Mouse (Mus musculus) adrenal gland, postnatal 0 days (tissue): ENCODE results near the gene Pglyrp1. TPM values are rescaled to one million over a fixed set of nuclear protein-coding genes. Genes with fewer than 3 reads are reported as not detected.

Experiments used
- polyA plus RNA-seq: library from polyadenylated mRNA; unstranded; fragments of >200 nt; fragmentation: Nextera tagmentation; extraction: Ambion mirVana; gene quantifications from 2 replicates; pipeline ENCODE4 v1.2.1, GENCODE M21; 2015

Gene Pglyrp1
- 7.2 and 13.5 TPM in 2 replicates for polyA plus RNA-seq

GRCm38 (mm10) chr7:18871031-18871430, at the start of gene Pglyrp1:
Gene Pglyrp1, plus strand, starts transcription at chr7:18871331.

DNA sequence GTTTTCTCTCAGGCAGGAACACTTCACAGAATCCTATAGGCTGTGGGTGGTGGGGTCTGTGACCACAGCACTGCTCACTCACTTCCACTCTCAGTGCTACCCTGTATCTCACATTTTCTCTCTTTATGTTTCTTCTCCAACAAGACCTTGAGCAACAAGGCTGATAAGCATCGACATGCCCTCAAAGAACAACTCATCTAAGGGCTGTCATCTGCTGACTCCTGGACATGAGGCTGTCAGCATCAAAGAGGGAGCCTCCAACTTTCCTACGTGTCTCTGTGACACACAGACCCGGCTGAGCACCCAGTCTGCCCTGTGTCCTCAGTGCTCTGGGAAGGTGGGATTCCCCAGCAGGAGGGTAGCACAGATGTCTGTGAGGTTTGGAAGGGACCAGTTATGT, 49.6 kb upstream of the Pglyrp1 start, which contains the start of gene Psg17:
Psg17 (minus strand) TSS at position 101 of the 400 bp plus-strand sequence.

GRCm38 (mm10) chr7:18839865-18840264, 31.3 kb upstream of the Pglyrp1 start, which contains the start of gene Mill2:
Gene Mill2, plus strand, starts transcription at chr7:18839966.

GRCm38 (mm10) chr7:18910241-18910831, 39.2 kb downstream of the Pglyrp1 start, which contains the start of gene Ccdc61:
Gene Ccdc61, minus strand, starts transcription at chr7:18910415.

GRCm38 (mm10) chr7:18925162-18925938, 54.2 kb downstream of the Pglyrp1 start, which contains the start of gene Nova2:
Gene Nova2, plus strand, starts transcription at chr7:18925888.

Other genes with a start within 250 kb of the Pglyrp1 start
- not detected in 2 replicates for gene Psg21, start 214.6 kb upstream of the Pglyrp1 start, polyA plus RNA-seq
- not detected in 2 replicates for gene Psg20, start 185.1 kb upstream of the Pglyrp1 start, polyA plus RNA-seq
- 0.10 TPM in 1 of 2 replicates, not detected in the other for gene Psg22, start 153.2 kb upstream of the Pglyrp1 start, polyA plus RNA-seq
- not detected in 2 replicates for gene Psg19, start 72.8 kb upstream of the Pglyrp1 start, polyA plus RNA-seq
- gene Psg17, start 49.7 kb upstream of the Pglyrp1 start, polyA plus RNA-seq, result 0.08 and 0.12 TPM in 2 replicates
- 4.0 and 7.8 TPM in 2 replicates for gene Mill2, start 31.4 kb upstream of the Pglyrp1 start, polyA plus RNA-seq
- gene Ccdc61, start 39.1 kb downstream of the Pglyrp1 start, polyA plus RNA-seq, result 17.2 and 17.7 TPM in 2 replicates
- 0.58 and 0.68 TPM in 2 replicates for gene Nova2, start 54.6 kb downstream of the Pglyrp1 start, polyA plus RNA-seq
- 0.16 TPM in 1 of 2 replicates, not detected in the other for gene Nanos2, start 116.1 kb downstream of the Pglyrp1 start, polyA plus RNA-seq
- gene Mypop, start 119.9 kb downstream of the Pglyrp1 start, polyA plus RNA-seq, result 4.6 and 4.8 TPM in 2 replicates
- gene Irf2bp1, start 132.7 kb downstream of the Pglyrp1 start, polyA plus RNA-seq, result 15.6 and 16.6 TPM in 2 replicates
- gene Foxa3, start 152.2 kb downstream of the Pglyrp1 start, polyA plus RNA-seq, result 1.1 and 2.4 TPM in 2 replicates
- gene Sympk, start 153.0 kb downstream of the Pglyrp1 start, polyA plus RNA-seq, result 14.9 and 20.6 TPM in 2 replicates
- gene Rsph6a, start 183.4 kb downstream of the Pglyrp1 start, polyA plus RNA-seq, result not detected in 2 replicates
- 14.5 and 21.0 TPM in 2 replicates for gene Dmwd, start 204.9 kb downstream of the Pglyrp1 start, polyA plus RNA-seq
- gene Dmpk, start 212.5 kb downstream of the Pglyrp1 start, polyA plus RNA-seq, result 21.6 and 28.7 TPM in 2 replicates
- gene Six5, start 223.3 kb downstream of the Pglyrp1 start, polyA plus RNA-seq, result 4.2 and 5.9 TPM in 2 replicates
- 0.33 and 0.44 TPM in 2 replicates for gene Gm4969, start 247.0 kb downstream of the Pglyrp1 start, polyA plus RNA-seq
- gene Fbxo46, start 248.5 kb downstream of the Pglyrp1 start, polyA plus RNA-seq, result 5.8 and 8.7 TPM in 2 replicates